Mouse (Mus musculus) neural tube, embryonic 10.5 days (tissue): ENCODE results near the gene Nfkbie.

Experiments used
- DNase-seq: peaks from one replicate; pipeline ENCODE4 v3.0.0-alpha.2; 2017; ENCODE audit warnings: low spot score; ENCODE audit errors: extremely low spot score

Nfkbie gene

DNA sequence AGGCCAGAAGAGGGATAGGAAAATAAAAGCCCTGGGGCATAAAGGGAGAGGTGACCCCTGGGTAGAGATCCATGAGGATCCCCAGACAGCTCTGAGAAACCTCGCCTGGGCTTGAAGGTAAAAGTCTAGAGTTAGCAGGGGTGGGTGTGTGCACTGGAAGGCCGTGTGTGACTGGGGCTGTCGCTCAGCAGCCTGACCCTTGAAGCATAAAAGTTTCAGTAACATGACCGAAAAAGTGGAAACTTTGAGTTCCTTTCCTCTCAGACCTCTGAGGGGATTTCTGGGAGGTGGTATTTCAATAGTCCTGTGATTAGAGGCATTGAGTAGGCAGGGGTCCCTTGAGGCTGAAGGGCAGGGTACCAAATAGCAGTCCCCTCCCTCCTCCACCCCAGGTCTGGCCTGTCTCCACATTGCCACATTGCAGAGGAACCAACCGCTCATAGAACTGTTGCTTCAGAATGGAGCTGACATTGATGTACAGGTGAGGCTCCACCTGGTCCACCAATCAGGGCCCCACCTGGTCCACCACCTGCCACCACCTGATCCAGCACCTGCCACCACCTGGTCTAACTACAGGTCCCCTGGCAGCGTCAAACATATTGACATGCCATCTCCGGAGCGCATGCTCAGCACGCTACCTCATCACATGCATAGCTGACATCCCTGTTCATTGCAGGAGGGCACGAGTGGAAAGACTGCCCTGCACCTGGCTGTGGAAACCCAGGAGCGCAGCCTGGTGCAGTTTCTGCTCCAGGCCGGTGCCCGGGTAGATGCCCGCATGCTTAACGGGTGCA is 4.4 kb downstream of the Nfkbie start:
- no peak for DNase-seq

DNA sequence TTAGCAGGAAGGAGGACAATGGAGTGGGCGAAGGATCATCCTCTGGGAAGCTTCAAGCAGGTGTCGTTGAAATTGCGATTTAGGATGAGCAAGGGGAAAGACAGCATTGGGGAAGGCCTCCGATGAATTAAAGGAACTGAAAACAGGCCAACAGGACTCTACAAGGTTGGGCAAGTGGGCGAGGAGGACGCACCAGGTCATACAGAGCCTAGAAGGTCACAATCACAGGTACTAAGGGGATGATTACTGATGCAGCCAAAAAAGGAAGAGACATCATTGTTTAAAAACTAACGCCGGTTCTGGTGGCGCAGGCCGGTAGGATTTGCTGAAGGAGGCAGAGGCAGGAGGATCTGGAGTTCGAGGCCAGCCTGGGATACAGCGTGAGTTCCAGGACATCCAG is 7.7 kb downstream of the Nfkbie start:
- DNase-seq = no peak

DNA sequence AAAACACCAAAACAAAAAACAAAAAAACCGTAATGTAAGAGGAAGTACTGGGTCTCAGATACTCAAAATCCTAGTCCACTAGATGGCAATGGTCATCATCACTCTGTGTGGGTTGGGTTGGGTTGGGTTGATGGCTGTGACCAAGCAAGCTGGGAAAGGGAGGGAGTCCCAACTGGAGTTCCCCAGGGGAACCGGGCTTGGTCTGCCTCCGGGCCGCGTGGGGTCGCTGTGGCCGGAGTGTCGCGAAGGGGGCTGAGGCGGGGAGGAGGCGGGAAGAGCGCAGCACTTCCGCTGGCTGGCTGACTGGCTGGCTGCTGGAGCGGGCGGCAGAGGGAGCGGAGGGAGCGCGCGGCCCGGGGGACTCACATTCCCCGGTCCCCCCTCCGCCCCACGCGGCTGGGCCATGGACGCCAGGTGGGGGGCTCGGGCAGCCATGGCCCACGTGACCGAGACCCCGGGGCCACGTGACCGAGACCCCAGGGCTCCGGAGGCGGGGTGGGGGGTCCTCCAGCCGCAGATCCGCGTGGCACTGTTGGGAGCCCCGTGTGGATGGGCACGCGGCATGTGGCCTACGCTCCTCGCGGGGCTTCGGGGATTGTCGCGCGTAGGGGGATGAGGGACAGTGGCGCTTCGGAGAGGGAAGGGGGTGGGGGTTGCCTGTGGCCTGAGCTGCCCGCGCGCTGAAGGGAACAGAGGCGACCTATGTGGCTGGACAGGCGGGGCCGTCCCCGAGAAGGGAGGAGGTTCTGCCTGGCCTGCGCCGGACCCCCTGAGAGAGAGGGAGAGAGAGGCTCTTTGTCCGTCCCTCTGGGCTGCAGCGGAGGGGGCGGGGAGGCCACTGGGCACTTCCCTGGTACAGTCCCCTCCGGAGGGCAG is 8.4 kb downstream of the Nfkbie start, which contains the start of gene Slc35b2:
TSS of gene Slc35b2 (plus strand) at position 220 of the 876 bp plus-strand sequence.
- peak; percentile 95 for DNase-seq

DNA sequence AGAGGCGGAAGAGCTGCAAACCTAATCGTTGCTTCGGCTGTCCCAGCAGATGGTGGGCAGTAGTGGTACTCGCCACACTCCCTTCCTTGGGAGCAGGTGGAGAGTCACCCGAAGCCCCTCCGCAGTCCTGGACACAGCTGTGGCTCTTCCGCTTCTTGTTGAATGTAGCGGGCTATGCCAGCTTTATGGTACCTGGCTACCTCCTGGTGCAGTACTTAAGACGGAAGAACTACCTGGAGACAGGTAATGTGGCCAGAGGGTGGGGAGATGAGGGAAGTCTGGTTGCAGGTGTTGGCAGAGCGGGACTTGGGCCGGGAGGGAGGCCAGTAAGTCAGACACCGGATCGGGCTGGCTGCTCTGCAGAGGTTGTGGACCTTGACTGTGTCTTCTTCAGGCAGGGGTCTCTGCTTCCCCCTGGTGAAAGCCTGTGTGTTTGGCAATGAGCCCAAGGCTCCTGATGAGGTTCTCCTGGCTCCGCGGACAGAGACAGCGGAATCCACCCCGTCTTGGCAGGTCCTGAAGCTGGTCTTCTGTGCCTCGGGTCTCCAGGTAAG is 9.1 kb downstream of the Nfkbie start:
- no peak for DNase-seq

DNA sequence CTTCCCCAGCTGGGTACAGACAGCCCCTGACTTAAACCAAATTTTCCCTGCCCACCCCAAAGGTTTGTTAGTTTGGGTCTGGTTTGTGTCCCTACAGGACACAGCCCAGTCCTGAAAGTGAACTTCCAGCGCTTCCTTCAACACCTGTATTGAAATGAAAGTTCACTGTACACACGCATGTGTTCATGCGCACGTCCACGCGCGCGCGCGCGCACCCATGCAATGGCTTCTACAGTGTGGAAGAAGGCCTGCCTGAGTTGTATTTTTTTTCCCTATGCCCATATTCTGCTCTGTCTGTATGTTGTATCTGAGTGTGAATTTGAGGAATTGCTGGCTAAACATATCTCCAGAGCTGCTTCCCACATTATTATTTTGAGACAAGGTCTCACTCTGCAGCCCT is 9.6 kb downstream of the Nfkbie start:
- DNase-seq = no peak

DNA sequence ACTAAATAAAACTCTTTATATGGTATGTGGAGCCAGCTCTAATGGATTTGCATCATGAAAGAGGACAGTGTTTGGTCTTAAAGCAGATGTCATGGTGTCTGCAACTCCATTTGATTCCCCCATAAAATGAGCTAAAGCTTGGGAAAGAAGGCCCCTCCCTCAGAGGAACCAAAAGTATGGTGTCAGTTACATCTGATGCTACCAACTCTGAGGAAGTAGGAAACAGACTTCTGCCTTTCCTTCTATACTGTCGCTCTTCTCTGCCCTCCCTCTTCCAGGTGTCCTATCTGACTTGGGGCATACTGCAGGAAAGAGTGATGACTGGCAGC is 10.5 kb downstream of the Nfkbie start:
- no peak for DNase-seq

DNA sequence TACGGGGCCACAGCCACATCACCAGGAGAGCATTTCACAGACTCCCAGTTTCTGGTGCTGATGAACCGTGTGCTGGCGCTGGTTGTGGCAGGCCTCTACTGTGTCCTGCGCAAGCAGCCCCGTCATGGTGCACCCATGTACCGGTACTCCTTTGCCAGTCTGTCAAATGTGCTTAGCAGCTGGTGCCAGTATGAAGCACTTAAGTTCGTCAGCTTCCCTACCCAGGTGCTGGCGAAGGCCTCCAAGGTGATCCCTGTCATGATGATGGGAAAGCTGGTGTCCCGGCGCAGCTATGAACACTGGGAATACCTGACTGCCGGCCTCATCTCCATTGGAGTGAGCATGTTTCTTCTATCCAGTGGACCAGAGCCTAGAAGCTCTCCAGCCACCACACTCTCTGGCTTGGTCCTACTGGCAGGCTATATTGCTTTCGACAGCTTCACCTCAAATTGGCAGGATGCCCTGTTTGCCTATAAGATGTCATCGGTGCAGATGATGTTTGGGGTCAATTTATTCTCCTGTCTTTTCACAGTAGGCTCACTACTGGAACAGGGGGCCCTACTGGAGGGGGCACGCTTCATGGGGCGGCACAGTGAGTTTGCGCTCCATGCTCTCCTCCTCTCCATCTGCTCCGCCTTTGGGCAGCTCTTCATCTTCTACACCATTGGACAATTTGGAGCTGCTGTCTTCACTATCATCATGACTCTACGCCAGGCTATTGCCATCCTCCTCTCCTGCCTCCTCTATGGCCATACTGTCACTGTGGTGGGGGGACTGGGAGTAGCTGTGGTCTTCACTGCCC is 11.1 kb downstream of the Nfkbie start:
- peak; percentile 49 for DNase-seq

DNA sequence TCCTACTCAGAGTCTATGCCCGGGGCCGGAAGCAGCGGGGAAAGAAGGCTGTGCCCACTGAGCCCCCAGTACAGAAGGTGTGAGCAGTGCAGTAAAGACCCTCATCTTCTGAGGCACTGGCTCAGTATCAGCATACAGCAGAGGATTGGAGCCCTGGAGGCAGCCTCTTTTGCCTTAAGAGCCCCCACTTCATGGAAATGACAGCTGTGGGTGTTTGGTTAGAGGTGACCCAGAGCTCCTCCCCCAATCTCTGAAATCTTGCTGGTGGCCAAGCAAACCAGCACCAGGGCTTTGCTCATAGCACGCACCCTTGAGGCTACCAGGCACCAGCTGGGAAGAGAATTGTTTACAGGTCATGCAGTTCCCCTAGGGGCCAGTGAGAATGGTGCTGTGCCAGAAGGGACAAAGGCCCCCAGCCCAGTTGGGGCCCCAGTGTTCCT is 11.7 kb downstream of the Nfkbie start:
- no peak for DNase-seq

DNA sequence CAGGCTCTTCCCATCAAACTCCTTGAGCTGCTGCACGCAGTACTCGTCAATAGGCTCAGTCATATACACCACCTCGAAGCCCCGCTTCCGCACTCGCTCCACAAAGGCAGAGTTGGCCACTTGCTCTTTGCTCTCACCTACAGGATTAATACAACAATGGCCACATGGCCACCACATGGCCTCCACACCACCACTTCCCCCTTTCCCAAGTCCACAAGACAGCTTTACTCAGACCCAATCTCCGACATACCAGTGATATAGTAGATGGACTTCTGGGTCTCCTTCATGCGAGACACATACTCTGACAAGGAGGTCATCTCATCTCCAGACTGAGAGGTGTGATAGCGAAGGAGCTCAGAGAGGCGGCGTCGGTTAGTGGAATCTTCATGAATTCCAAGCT is 13.5 kb downstream of the Nfkbie start:
- no peak for DNase-seq

DNA sequence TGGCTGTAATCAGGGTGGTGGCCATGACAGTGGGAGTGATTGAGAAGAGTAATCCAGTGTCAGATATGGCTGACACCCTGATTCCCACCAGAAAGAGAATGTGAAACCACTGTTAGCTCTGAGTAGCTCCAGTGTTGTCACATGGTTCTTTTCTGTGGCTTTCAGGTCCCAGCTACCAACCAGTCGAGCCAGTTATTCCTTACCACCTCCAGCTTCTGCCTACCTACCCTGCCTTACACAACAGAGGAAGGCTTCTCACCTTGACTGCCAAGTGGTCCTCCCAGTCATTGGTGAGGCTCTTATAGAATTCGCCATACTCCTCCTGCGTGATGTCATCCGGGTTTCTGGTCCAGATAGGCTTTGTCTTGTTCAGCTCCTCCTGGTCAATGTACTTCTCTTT is 14.5 kb downstream of the Nfkbie start:
- no peak for DNase-seq

DNA sequence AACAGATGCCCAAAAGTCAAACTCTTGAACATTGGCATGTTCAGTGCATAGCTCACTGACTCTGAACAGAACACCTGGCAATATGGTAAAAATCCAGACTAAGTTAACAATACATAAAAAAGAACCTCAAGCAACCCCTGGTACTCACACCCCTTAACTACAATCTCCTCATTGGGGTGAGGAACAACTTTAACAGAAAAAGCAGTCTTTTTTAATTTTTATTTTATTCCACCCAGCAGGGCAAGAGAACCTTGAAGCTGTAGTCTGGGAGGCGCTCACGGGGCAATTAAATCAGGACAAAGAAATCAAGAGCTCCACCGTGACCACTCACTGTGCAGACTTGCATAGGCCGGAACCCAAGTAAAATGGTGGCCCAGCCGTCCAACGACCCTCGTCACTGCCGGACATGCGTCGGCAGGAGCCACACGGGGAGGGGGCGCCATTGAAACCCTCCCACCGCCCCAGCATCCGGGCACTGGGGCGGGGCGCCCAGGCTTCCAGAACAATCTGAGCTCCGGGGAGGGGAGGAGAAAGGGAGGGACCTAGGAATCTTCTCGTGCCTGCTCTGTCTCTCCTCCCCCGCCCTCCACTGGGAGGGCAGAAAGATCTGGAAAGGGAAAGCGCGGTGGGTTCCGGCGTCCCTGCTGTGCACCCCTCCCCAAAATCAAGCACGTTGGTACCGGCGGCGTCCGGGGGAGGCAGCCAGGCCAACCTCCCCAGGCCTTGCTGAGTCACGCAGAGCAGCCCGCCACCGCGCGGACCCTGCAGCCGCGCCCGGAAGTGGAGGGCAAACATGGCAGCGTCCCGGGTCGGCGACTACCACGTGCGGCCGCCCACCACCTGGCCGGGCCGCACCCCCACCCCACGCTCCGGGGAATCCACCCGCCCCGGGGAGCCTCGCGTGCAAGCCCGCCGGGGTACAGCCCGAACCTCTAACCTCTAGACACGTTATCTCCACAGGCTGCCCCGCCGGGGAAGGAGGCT is 16.9 kb downstream of the Nfkbie start:
- peak; percentile 88 for DNase-seq

DNA sequence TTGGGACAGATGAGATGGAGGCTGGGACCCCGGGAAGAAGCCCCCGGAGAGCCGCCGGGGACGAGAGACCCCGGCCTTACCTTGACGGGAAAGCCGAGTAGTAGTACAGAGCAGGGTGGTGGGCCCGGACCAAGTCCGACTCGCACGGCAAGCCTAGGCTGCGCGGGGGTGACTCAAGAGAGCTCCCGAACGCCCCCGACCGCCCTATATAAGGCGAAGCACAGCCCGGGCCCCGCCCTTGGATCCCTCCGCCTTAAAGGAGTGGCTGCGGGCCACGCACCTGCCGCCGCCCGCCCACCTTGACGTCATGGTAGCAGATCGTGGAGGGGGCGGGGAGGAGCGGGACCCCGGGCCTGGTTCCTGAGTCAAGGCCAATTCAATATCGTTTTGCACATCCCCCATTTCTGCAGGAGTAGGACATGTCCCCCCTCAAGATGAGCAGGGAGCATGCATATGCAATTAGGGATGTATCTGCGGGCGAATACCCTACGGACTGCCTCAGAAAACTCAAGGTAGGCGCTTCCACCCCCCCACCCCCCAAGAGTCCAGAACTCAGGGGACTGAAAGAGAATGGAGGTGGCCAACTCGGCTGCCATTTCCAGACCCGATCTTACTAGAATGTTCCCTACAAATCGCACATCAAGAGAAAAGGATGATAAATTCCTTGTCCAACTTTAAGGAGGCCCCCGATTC is 17.7 kb downstream of the Nfkbie start, which contains the start of gene Hsp90ab1:
TSS of gene Hsp90ab1 (minus strand) at position 185 of the 693 bp plus-strand sequence.
- peak; percentile 100 for DNase-seq

DNA sequence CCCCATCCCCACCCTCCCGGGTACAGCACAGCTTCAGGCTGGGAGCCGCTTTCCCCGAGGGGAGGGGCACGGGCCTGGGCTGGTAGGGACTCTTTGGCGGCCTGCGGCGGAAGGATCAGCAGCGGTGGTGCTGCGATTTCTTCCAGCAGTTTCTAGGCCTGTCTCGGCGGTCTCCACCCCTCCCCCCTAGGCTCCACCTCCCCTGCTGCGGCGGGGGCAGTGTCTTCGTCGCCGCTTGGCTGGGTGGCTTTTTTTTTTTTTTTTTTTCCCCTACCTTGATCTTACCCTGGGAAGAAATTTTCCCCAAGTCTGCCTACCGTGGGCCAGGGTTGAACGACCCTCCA is 18.2 kb downstream of the Nfkbie start:
- DNase-seq = peak; percentile 97

DNA sequence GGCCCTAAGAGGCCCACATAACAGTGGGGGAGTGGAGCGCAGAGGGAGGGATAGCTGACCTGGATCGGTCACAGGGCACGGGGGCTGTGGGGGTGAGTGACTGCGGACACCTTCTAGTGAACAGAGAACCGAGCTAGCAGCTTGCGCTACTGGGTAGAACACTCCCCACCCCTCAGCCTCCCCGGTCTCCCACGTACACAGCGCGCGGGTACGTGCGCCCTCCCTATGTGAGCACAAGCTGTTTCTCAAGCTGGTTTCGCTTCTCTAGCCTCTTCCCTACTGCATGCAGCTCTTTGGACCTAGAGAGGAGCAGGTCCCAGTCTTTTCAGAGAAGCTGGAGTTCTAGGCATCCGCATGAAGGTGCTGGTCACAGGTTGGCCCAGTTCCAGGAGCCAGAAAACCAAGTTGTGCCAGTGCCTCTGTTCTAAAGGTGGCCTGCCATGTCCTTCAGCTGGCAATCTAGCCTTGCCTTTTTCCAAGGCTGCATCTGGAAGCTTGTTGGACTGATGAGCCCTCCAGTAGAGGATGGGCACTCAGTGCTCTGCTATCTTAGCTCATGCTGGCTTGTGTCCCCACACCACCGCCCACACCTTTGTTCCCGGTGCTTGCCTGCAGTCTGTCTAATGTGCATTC is 18.7 kb downstream of the Nfkbie start:
- peak; percentile 74 for DNase-seq

DNA sequence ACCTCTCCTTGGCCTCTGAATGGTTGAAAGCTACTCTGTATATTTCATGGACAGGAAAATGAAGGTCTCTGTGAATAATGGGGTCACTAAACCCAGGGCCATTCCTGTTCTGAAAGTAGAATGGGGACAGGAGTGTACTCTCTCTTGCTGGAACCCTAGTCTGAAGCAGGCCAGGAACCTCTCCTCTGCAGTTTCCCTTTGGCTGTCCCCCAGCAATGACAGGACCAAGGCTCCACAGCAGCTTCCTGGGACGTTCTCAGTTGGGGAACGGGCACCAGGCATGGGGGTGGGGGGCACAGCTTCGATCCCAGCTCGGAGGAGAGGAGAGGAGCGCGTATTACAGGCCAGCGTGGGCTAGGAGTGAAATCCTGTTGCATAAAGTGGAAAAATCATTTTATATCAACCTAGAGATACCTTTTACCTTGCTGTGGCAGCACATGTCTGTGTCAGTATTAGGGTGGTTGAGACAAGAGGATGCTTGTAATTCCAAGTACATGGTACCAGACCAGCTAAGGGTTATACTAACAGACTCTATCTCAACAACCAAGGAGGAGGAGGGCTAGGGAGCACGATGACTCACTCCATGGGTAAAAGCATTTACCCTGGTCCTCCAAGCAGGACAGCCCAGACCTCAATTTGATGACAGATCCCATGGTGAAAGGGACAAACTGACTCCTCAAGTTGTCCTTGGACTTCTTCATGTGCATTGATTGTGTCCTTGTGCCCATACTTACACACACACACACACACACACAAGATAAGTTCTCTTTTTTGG is 19.8 kb downstream of the Nfkbie start:
- DNase-seq = no peak

DNA sequence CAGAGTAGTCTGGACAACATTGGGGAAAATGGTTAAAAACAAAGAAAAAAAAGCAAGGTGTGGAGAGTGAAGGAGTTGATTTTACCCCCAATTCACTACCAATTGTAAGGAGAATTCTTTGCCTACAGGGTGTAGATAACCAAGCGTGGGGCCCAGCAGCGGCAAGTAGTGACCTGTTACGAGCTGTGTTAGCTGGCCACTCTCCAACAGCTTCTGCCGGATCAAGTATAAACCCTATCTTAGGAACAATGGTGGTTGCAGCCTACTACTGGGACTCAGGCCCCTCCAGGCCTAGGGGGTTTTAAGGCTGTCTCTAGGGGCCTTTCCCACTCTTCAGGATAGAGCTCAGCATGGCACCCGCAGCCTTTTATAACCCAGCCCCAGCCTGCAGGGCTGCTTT is 22.7 kb downstream of the Nfkbie start:
- DNase-seq = no peak

DNA sequence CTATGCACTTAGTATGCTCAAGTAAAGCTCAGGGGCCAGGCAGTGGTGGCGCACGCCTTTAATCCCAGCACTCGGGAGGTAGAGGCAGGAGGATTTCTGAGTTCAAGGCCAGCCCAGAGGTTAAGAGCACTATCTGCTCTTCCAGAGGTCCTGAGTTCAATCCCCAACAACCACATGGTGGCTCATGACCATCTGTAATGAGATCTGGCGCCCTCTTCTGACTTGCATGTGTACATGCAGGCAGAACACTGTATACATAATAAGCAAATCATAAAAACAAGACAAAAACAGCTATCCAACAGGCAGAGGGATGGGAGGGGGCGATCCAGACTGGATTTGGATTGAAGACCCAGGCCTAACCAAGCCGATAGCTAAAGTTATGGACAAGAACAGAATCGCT is 23.3 kb downstream of the Nfkbie start:
- no peak for DNase-seq

DNA sequence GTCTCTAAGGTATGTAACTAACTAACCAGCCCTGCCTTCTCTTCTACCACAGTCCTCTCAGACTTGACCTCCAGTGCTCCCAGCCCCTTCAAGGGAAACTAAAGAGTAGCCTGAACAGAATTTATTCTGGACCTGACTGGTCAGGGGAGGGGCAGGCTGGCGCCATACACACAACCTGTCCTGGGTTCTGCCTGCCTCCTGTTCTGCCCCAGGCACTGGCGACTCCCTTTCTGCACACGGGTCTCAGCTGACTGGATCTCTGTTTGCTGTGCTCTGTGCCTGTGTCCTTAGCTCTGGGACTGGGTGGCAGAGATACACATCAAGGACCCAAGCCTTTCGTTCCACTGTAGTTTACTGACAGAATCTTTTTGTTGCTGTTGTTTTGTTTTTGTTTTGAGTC is 24.1 kb downstream of the Nfkbie start:
- no peak for DNase-seq
